Mouse (Mus musculus): ENCODE data around the gene Nosip.

- TF ChIP-seq CTCF (IDR thresholded peaks at IDR 0.05; ENCODE audit: control insufficient read depth, insufficient read depth, insufficient replicate concordance, low read depth, low read length) (no peak), POLR2A (IDR thresholded peaks at IDR 0.05; ENCODE audit: control insufficient read depth, low read depth, low read length) (no peak)
These were observed 30.7 kb downstream of the Nosip start for GRCm38 (mm10) chr7:45092828-45093515.
